Mouse (Mus musculus): ENCODE data around the gene Abcg5.

GRCm38 (mm10) chr17:84656653-84657421 lies 26.0 kb downstream of the Abcg5 start:
- TF ChIP-seq POLR2A (IDR thresholded peaks at IDR 0.05; ENCODE audit: low read depth, low read length) = no peak
- no peak for TF ChIP-seq CTCF (conservative IDR thresholded peaks at IDR 0.05; ENCODE audit: insufficient read depth, insufficient read length, low read depth, low read length)
